ENCODE assay signal across 14 mouse cellular contexts in genomic region chr14:54150221-54150620, GRCm38 (mm10).
"Had no signal": no experiment of that assay in that cellular context is flagged by ENCODE, and none has a peak within 500 bp of the region (broad histone marks: within the 10 kb centered on the region; RNA-seq: fewer than 3 reads in every experiment).

No protein-coding gene starts in this region.

- H3K9me3 ChIP-seq: megakaryocyte, embryonic 14.5 days; midbrain, embryonic 12.5 days; neural tube, embryonic 12.5 days; stomach, embryonic 15.5 days had no signal

- DNase-seq: lung, adult 18-20 months; lung, embryonic 14.5 days; lung, postnatal 10 days; lung, postnatal 4 days; midbrain, embryonic 14.5 days; right cerebral cortex, postnatal 14 days; thymus, postnatal 14 days; thymus, postnatal 36 days had no signal

- H3K36me3 ChIP-seq: midbrain, embryonic 12.5 days; neural tube, embryonic 12.5 days; stomach, embryonic 15.5 days had no signal

- H3K9ac ChIP-seq: liver, embryonic 14.5 days; lung, embryonic 14.5 days; midbrain, embryonic 12.5 days; neural tube, embryonic 12.5 days; stomach, embryonic 15.5 days had no signal

- H3K4me2 ChIP-seq: lung, embryonic 14.5 days; midbrain, embryonic 12.5 days; neural tube, embryonic 12.5 days; stomach, embryonic 15.5 days had no signal

- H3K4me1 ChIP-seq: stomach, embryonic 15.5 days had no signal

- H3K27ac ChIP-seq: liver, embryonic 14.5 days; midbrain, embryonic 12.5 days; neural tube, embryonic 12.5 days; stomach, embryonic 15.5 days; stomach, postnatal 0 days had no signal

- H3K27me3 ChIP-seq: midbrain, embryonic 12.5 days; neural tube, embryonic 12.5 days; stomach, embryonic 15.5 days had no signal

- H3K4me3 ChIP-seq: megakaryocyte, embryonic 14.5 days; midbrain, embryonic 12.5 days; neural tube, embryonic 12.5 days; stomach, embryonic 15.5 days had no signal
